Mouse (Mus musculus): ENCODE data around the gene Cyp39a1.
A peak's percentile ranks its signal among the peaks of the same experiment; 100 is the strongest.

Cyp39a1 gene

DNA sequence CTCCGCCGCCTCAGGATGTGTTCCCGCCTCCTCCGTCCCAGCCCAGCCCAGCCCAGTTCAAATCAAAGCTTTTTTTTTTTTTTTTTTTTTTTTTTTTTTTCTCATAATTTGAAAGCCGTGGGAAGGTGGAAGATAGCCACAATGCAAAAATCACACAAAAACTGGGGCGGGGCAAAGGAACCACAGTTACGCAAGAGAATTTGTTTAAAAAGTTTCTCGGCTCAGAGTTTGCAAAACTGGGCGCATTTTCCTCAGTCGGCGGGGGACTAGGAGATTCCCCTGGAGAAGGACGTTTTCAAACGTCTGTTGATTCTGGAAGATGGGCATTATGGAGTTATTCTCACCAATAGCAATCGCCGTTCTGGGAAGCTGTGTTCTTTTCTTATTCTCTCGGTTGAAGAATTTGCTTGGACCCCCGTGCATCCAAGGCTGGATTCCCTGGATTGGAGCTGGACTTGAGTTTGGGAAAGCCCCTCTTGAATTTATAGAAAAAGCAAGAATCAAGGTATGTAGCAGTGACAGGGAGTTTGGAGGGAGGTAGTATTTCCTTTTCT is at the start of gene Cyp39a1:
TSS of gene Cyp39a1 (plus strand) at position 136 of the 554 bp plus-strand sequence.
- DNase-seq (ENCODE audit: extremely low read depth, low read depth, low spot score), result no peak

DNA sequence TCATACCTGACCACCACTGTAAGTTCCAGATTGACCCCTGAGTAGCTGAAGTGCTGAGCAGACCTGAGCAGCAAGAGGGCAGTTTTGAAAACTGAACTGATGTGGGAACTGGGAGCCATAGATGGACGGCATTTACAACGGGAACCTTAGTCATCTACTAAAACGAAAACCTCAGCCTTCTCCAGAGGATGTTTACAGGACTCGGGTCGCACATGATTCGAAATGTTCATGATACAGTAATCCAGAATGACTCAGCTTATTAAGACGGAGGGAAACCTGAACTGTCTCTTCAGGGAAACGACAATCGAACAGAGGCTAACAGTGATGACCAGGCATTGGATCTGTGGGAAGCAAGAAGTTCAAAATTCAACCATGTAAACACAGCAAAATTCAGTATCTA is 48.1 kb upstream of the Cyp39a1 start:
- DNase-seq (ENCODE audit: extremely low read depth, low read depth, low spot score), result no peak

- no peak for DNase-seq (ENCODE audit: extremely low read depth, low read depth, low spot score)
Observed at GRCm38 (mm10) chr17:43622076-43622475, 45.1 kb upstream of the Cyp39a1 start.

- DNase-seq (ENCODE audit: extremely low read depth, low read depth, low spot score), result no peak
Observed at GRCm38 (mm10) chr17:43628246-43628645, 39.0 kb upstream of the Cyp39a1 start.

DNA sequence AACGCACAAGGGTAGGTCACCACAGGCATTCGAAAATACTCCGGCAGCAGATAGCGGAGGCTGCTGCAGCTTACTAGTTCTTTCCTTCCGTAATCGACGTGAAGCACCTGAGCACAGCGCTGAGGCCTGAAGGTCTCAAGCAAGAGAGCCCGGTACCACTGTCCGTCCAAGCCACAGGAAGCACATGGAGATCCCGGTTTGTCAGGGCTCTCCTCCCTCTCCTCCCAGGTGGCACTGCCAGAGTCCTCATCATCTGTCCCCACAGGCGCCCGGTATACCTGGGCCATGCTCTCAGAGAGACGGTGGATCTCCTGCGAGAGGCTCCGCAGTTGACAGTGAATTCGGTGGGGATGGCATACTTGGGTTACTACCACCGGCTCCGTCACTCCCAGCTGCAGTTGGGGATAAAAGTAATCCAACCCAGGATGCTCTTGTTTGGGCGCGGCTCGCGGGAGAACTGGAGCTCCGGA is 38.2 kb upstream of the Cyp39a1 start:
- DNase-seq (ENCODE audit: extremely low read depth, low read depth, low spot score), result no peak

- no peak for DNase-seq (ENCODE audit: extremely low read depth, low read depth, low spot score)
Observed at GRCm38 (mm10) chr17:43629496-43630426, 37.5 kb upstream of the Cyp39a1 start, which contains the start of gene Tdrd6. Gene Tdrd6, minus strand, starts transcription at chr17:43630299.

DNA sequence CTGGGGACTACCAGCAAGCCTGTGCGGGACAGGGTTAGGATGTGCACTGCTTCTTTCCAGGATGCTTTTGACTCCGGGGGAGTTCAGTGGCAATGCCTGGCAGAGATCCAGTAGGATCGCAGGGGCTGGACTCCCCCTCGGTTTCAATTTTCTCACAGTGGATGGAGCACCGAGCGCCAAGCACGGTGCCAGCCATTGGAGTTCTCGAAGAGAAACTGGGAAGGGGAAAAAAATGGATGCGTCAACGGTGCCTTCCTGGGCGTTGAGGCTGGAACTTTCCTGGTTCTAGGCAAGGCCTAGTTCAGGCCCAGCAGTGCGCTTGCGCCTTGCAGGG is 36.8 kb upstream of the Cyp39a1 start:
- no peak for DNase-seq (ENCODE audit: extremely low read depth, low read depth, low spot score)

- DNase-seq (ENCODE audit: extremely low read depth, low read depth, low spot score), result no peak
Observed at GRCm38 (mm10) chr17:43637146-43637545, 30.1 kb upstream of the Cyp39a1 start.

GRCm38 (mm10) chr17:43640825-43641224 is 26.4 kb upstream of the Cyp39a1 start:
- no peak for DNase-seq (ENCODE audit: extremely low read depth, low read depth, low spot score)

- DNase-seq (ENCODE audit: extremely low read depth, low read depth, low spot score), result no peak
Observed at GRCm38 (mm10) chr17:43643191-43643590, 24.0 kb upstream of the Cyp39a1 start.

DNA sequence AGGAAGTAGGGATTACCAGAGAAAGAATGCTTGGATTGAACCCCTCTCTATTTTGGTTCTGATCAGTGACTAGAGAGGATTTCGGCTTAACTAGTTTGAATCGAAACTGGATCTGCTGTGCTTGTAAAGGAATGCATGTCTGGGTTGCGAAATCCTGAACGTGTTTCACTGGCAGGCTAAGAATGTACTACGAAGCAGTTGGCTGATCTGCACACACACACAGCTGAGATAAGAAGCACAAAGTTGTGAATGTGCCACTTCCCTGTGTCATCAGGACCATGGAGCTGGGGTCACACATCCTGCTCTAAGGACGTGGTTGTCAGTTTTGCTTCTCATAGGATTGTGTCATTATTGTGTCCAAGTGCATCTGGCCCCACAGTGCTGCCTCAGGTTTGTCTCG is 22.9 kb upstream of the Cyp39a1 start:
- DNase-seq (ENCODE audit: extremely low read depth, low read depth, low spot score), result peak; percentile 34

GRCm38 (mm10) chr17:43645136-43645535 is 22.1 kb upstream of the Cyp39a1 start:
- DNase-seq (ENCODE audit: extremely low read depth, low read depth, low spot score), result no peak

GRCm38 (mm10) chr17:43646925-43647324 is 20.3 kb upstream of the Cyp39a1 start:
- DNase-seq (ENCODE audit: extremely low read depth, low read depth, low spot score), result no peak

DNA sequence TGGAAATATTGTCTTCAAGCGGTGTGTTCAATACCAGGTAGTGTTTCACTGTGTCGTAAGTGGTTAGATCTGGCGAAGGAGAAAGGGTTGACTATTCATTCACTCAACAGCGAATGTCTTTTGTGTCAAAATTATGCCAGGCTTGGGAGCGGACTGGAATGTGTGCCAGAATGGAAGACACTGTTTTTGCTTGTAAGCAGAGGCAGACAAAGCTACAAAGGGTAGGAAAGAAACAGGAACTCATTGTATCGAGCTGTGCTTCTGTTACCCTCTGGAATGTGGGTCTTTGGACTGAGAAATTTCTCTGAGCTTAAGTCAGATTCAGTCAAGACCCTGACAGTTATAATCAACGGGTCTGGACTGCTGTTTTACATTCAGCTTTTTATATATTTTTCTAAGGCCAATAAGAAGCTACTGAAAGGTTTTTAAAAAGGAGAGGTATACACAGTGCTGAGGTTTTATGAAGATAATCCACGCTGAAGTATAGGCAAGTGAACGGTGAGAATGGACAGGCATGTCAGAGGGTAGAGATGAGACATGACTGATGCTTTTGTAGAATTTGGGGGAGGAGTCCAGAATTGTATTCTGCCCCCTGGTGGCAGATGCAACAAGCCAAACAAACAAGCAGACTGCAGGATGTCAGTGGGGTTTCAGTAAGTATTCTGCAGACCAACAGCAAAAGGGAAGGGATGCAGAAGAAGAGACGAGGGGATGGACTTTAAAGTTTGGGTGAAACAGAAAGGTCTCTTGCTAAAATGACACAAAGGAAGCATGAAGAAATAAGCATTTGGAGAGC is 17.4 kb upstream of the Cyp39a1 start:
- no peak for DNase-seq (ENCODE audit: extremely low read depth, low read depth, low spot score)

GRCm38 (mm10) chr17:43651314-43652046 is 15.7 kb upstream of the Cyp39a1 start:
- DNase-seq (ENCODE audit: extremely low read depth, low read depth, low spot score), result no peak

DNA sequence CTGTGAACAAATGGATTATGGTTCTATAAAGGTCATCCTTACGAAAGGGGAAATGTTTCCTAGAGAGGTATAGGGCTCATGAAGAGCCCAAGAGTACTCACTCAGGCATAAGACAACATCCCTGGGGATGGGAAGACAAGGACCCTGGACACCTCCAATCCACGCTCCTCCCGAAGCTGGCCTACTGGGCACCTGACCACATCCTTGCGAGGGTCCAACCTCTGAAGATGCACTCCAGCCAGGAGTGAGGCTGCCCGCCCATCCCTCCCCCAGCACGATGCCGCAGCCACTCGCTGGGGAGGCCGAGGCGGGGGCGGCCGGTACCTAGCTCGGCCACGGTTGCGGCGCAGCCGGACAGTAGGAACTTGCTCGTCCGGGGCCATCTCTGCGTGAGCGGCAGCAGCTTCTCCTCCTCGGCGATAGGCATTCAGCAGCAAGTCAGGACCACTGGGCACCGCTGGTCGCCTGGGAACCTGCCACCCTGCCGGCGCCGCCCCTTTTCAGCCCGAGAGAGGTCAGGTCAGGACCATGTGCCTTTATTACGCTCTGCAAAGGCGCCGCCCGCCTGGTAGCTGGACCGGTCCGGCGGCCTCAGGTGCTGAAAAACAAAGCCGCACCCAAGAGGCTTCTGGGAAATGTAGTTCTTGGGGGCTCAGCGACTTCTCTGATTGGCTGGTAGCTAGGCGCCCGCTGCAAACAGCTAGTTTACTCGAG is 492 bp upstream of the Cyp39a1 start, which contains the start of gene Slc25a27:
TSS of gene Slc25a27 (minus strand) at position 639 of the 714 bp plus-strand sequence.
- peak; percentile 42 for DNase-seq (ENCODE audit: extremely low read depth, low read depth, low spot score)

GRCm38 (mm10) chr17:43669145-43669695 is 2.0 kb downstream of the Cyp39a1 start:
- DNase-seq (ENCODE audit: extremely low read depth, low read depth, low spot score), result no peak

DNA sequence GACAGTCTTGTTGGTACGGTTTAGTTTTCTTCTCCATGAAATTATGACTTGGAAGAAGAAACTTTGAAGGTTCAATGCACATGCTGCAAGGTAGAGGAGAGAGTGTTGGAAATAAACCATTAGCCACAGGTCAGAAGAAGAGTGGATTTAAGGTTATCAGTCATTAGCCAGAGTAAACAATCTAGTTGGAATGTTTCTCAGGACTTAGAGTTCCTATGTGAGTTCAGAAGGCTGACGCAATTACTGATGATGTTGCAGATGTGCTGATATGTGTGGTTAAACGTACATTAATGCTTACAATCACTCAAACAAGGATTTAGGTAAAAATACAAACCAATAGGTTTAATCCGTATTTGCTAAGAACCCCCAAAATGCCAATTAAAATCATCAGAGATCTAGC is 4.7 kb downstream of the Cyp39a1 start:
- DNase-seq (ENCODE audit: extremely low read depth, low read depth, low spot score), result peak; percentile 63

DNA sequence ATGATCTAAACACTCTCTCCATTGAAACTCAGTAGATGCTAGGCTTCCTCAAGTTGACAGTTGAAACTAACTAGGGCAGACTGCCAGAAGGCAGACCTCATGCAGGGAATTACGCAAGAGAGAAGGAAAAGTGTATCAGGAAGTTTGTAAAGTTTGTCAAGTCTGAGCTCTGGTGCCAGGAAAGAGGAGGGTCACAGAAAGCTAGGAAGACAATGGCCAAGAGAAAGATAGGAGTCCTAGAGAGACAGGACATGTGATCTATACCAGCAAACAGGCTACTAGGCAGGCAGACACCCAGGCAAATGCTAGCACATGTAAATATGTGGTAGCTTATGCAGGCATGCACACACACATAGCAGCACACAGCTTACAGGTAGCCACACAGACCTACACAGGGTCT is 8.0 kb downstream of the Cyp39a1 start:
- no peak for DNase-seq (ENCODE audit: extremely low read depth, low read depth, low spot score)

DNA sequence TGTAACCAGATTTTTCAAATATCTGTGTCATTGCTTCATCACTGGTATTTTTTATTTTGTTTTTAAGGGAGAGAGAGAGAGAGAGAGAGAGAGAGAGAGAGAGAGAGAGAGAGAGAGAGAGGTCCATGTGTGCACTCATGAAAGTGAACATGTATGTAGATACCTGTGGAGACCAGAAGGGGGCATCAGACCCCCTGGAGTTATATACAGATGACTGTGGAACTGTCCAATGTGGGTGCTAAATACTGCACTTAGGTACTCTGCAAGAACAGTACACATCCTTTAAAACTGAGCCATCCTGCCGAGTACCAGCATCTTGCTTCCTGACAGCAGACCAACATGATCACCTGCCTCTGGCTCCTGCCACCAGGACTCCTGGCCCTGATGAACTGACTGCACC is 9.0 kb downstream of the Cyp39a1 start:
- DNase-seq (ENCODE audit: extremely low read depth, low read depth, low spot score), result no peak

Measured in fat pad, adult 2 months (tissue).